Mouse (Mus musculus) intestine, embryonic 15.5 days (tissue): ENCODE measurements at regions not wholly inside any gene's neighbourhood (a gene's known extent, or its start where the extent isn't known, plus 50 kb on each side); places are given as distances from the start of the nearest gene placed in this dataset.

Experiments
- ATAC-seq: fragments of 200-750 bp; cut with Nextera tagmentation; 2 replicates; pipeline ENCODE4 v1.8.0; 2017; ENCODE audit warnings: moderate TSS enrichment, moderate library complexity
- H3K27ac ChIP-seq: fragments of 300-500 bp; sonication (generic); 2 replicates; pipeline ENCODE4 v1.5.1; 2015; ENCODE audit warnings: mild to moderate bottlenecking, inconsistent platforms
- H3K27me3 ChIP-seq: fragments of 300-500 bp; sonication (generic); replicated peaks from 2 replicates; pipeline ENCODE4 v1.6.1; 2015; ENCODE audit warnings: inconsistent platforms
- H3K36me3 ChIP-seq: fragments of 300-500 bp; sonication (generic); 2 replicates; pipeline ENCODE4 v1.6.1; 2015; ENCODE audit warnings: inconsistent platforms
- H3K4me1 ChIP-seq: fragments of 300-500 bp; sonication (generic); replicated peaks from 2 replicates; pipeline ENCODE4 v1.6.1; 2015; ENCODE audit warnings: inconsistent platforms
- H3K4me2 ChIP-seq: fragments of 300-500 bp; sonication (generic); replicated peaks from 2 replicates; pipeline ENCODE4 v1.6.1; 2015; ENCODE audit warnings: mild to moderate bottlenecking, inconsistent platforms
- H3K4me3 ChIP-seq: fragments of 300-500 bp; sonication (generic); replicated peaks from 2 replicates; pipeline ENCODE4 v1.5.1; 2015; ENCODE audit warnings: inconsistent platforms
- H3K9ac ChIP-seq: fragments of 300-500 bp; sonication (generic); 2 replicates; pipeline ENCODE4 v1.6.1; 2015; ENCODE audit warnings: inconsistent platforms
- H3K9me3 ChIP-seq: fragments of 300-500 bp; sonication (generic); 2 replicates; pipeline ENCODE4 v1.6.1; 2016; ENCODE audit warnings: inconsistent platforms
- WGBS: fragments of 180-500 bp; shearing (Covaris S2); methylation state at CpG from one replicate; pipeline ENCODE4 v1.1.7; 2015; 5-methylcytosine and 5-hydroxymethylcytosine counted together

DNA sequence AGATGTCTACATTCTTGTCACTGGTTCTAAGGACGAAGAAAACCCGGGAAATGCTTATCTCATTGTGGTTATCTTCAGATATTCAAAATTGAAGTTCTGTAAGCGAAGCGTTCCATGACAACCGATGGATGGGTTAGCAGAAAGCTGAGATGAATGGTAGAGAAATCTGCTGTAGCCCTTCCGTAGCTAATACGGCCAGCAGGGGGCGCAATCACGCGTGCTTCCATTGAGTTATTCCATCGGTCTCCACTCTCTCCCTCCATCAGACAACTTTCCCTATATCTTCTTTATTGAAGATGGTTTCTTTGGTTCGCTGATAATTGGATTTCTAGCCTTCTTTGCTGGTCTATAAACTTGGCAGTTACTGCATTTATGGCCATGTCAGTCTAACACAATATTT is 549.5 kb downstream of the Cbln4 start:
- no peaks in the 10 kb centered on the region for H3K9me3 ChIP-seq
- H3K27ac ChIP-seq = no peak overlapping the region
- 0 out of 2 replicates have a peak, but pooled peaks cover 5% of the 10 kb centered on the region for H3K4me1 ChIP-seq
- H3K4me2 ChIP-seq = no peak overlapping the region
- no peak overlapping the region for H3K4me3 ChIP-seq
- no peak for ATAC-seq
- H3K27me3 ChIP-seq = no peaks in the 10 kb centered on the region
- H3K36me3 ChIP-seq = no peaks in the 10 kb centered on the region
- WGBS = 38% methylated on average over 12 of the region's 12 CpGs
- no peak overlapping the region for H3K9ac ChIP-seq

DNA sequence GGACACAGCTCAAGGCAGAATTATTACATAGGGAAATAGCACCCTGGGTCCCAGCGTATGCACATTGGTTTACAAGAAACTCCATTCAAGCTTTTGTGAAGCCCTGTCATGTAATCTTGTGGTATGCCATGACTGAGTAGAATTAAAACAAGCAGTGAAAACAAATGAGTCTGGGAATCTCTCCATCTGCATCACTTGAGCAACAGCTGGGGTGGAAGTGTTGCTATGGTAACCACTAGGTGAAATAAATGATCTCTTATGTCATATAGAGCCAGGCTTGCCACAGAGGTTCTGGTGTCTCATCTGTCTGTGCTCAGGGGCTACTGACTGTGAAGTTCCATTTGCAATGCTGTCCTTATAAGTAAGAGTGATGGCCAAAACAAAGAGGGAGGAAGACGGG is 556.0 kb downstream of the Cbln4 start:
- Histone ChIP-seq H3K4me1 (no peaks in the 10 kb centered on the region), H3K9ac (no peak overlapping the region), H3K36me3 (no peaks in the 10 kb centered on the region), H3K27me3 (no peaks in the 10 kb centered on the region), H3K4me2 (no peak overlapping the region), H3K4me3 (no peak overlapping the region), H3K27ac (no peak overlapping the region), H3K9me3 (no peaks in the 10 kb centered on the region)
- WGBS = 53% methylated on average over 2 of the region's 2 CpGs
- no peak for ATAC-seq

DNA sequence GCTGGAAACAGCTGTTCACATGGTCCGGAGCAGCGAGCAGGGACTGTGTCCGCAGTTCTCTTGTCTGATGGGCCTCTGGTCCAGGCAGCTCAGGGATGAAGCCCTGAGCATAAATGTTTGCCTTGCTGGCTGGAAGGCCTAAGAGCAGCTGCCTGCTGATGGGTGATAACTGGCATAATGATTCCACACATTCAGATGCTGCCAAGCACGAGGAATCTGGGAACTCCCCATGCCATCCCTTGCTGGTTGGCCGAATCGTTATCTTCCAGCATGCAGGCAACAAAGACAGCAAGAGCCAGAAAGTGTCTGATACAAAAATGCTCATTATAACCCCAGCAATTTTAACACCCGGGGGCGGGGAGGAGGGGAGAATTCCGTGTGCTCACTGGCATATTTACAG is 590.0 kb downstream of the Cbln4 start:
- Histone ChIP-seq H3K4me3 (no peak overlapping the region), H3K27me3 (no peaks in the 10 kb centered on the region), H3K4me1 (no peaks in the 10 kb centered on the region), H3K9ac (no peak overlapping the region), H3K27ac (no peak overlapping the region), H3K9me3 (no peaks in the 10 kb centered on the region), H3K36me3 (no peaks in the 10 kb centered on the region), H3K4me2 (no peak overlapping the region)
- WGBS = 65% methylated on average over 9 of the region's 9 CpGs
- no peak for ATAC-seq

DNA sequence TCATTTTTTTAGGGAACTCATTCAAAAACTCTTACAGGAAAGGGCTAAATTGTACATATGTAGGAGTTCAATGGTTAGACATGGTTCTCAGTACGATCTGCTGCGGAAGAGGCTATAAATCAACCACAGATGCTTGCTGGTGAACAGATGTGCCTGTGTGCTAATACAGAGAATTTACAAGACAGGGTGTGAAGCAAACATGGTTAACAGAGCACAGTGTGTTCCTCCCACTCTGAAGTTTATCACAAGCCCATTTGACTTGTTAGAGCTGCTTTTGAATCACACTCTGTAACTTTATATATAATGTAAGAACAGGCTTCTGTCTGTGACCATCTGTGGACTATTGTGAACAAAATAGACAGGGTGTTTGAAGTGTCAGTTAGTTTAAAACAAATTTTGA is 637.2 kb downstream of the Cbln4 start:
- 47% methylated on average over 2 of the region's 2 CpGs for WGBS
- no peaks in the 10 kb centered on the region for H3K27me3 ChIP-seq
- H3K4me2 ChIP-seq = no peak overlapping the region
- ATAC-seq = no peak
- no peaks in the 10 kb centered on the region for H3K4me1 ChIP-seq
- no peaks in the 10 kb centered on the region for H3K36me3 ChIP-seq
- H3K27ac ChIP-seq = no peak overlapping the region
- H3K4me3 ChIP-seq = no peak overlapping the region
- no peak overlapping the region for H3K9ac ChIP-seq
- H3K9me3 ChIP-seq = no peaks in the 10 kb centered on the region

DNA sequence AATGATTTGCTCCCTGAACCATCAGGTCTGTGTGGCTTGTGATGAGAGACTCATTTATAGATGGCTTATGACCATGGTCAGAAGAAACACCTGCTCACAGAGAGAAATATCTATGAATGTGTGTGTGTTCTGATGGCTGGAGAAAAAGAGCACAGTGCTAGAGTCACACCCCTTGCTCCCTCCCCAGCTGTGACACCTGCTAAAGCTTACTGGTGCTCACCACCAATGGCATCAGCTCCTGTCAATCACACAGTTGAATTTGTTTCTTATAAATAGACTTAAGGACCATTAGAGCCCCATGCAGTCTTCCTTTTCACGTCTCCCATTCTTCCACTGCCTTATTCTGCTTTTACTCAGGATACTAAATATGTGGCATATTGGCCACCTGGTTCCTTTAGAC is 654.3 kb downstream of the Cbln4 start:
- 0 out of 2 replicates have a peak, but pooled peaks cover 2% of the 10 kb centered on the region for H3K9me3 ChIP-seq
- H3K4me3 ChIP-seq = no peak overlapping the region
- H3K4me1 ChIP-seq = no peaks in the 10 kb centered on the region
- 66% methylated on average over 1 of the region's 1 CpGs for WGBS
- H3K27me3 ChIP-seq = no peaks in the 10 kb centered on the region
- H3K4me2 ChIP-seq = no peak overlapping the region
- no peak overlapping the region for H3K9ac ChIP-seq
- no peak for ATAC-seq
- no peak overlapping the region for H3K27ac ChIP-seq
- no peaks in the 10 kb centered on the region for H3K36me3 ChIP-seq

DNA sequence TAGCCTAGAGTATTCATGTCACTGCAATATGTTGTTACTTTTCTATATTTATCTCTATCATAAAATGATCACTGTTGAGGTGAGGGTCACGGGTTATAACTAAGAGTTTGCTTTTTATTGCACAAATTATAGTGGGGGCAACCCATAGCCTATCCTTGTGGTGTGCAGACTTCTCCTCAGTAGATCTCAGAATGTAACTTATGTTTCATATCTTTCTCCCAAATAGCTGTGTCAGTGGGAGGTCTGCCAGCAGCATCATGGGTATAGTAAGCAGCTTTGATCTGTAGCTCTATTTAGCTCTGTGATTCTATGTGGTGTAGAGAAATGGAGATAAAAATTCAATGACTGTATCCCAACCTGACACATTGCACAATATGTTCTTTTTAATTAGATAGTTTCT is 641.9 kb downstream of the Dok5 start:
- H3K36me3 ChIP-seq = no peaks in the 10 kb centered on the region
- 73% methylated on average over 1 of the region's 1 CpGs for WGBS
- no peak for ATAC-seq
- no peaks in the 10 kb centered on the region for H3K4me1 ChIP-seq
- no peaks in the 10 kb centered on the region for H3K9me3 ChIP-seq
- no peaks in the 10 kb centered on the region for H3K27me3 ChIP-seq
- no peak overlapping the region for H3K4me3 ChIP-seq
- H3K27ac ChIP-seq = no peak overlapping the region
- H3K9ac ChIP-seq = no peak overlapping the region
- H3K4me2 ChIP-seq = no peak overlapping the region

DNA sequence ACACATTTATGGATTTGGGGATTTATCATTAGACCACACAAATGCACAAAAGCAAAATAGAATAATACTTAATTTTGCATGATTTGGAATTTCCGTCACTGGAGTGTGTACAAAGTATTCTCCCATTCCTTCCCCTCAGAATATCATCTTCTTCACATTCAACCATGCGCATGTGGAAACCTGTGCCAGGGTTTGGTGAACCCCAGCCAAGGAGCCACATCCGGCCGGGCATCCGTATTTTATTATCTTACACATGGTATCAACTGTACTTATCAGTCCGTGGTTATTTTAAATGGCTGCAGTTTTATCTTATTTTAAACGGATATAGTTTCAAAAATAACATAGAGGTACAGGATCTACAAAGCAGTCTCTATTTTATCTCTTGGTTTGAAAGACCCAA is 641.4 kb downstream of the Dok5 start:
- WGBS = 79% methylated on average over 7 of the region's 7 CpGs

DNA sequence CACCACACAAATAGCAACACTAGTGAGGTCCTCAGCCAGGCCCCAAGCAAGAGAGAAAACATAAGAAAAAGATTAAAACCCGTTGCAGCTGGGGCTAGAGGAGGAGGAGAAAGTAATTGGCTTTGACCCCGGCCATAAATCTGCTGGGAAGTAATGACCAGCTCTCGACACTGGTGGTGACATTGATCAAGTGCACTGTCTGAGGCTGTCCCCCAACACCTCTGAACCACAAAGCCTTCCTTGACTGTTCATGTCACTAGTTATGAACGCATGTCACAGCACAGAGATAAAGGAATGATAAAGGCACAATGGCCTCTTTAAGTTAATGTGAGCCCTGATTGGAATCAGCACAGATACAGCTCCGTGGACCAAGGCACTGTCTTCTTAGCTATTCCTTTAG is 640.1 kb downstream of the Dok5 start:
- Histone ChIP-seq H3K4me1 (no peaks in the 10 kb centered on the region), H3K27me3 (no peaks in the 10 kb centered on the region), H3K4me2 (no peak overlapping the region), H3K9ac (no peak overlapping the region), H3K9me3 (no peaks in the 10 kb centered on the region), H3K27ac (no peak overlapping the region), H3K4me3 (no peak overlapping the region), H3K36me3 (no peaks in the 10 kb centered on the region)
- 32% methylated on average over 5 of the region's 5 CpGs for WGBS
- no peak for ATAC-seq

More for the DNA sequence above, 641.4 kb downstream of the Dok5 start:
- no peak for ATAC-seq
- H3K9ac ChIP-seq = no peak overlapping the region
- H3K27ac ChIP-seq = no peak overlapping the region
- H3K27me3 ChIP-seq = no peaks in the 10 kb centered on the region
- no peaks in the 10 kb centered on the region for H3K4me1 ChIP-seq
- H3K9me3 ChIP-seq = no peaks in the 10 kb centered on the region
- H3K36me3 ChIP-seq = no peaks in the 10 kb centered on the region
- no peak overlapping the region for H3K4me2 ChIP-seq
- H3K4me3 ChIP-seq = no peak overlapping the region

DNA sequence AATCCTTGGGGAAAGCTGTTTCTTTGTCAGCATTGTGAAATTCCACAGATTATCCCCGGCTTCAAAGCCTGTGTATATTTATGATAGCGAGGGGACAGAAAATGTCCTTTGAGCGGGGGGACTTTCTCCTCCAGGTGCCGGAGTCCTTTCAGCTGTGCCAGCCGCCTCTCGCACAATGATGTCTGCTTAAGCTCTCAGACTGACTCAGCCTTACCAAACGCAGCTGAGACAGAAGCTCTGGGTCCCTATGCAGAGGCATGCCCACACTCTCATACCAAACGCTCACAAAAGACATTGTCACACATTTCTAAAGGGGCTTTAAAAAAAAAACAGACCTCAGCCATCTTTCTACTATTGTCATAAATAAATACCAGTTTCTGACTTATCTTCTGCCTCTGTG is 633.9 kb downstream of the Dok5 start:
- H3K9ac ChIP-seq = no peak overlapping the region
- WGBS = 18% methylated on average over 8 of the region's 8 CpGs
- H3K4me3 ChIP-seq = no peak overlapping the region
- no peak for ATAC-seq
- H3K4me1 ChIP-seq = no peaks in the 10 kb centered on the region
- no peak overlapping the region for H3K27ac ChIP-seq
- peak overlapping the region; percentile 33; the same call in 1 of the 2 replicates for H3K4me2 ChIP-seq
- no peaks in the 10 kb centered on the region for H3K9me3 ChIP-seq
- H3K36me3 ChIP-seq = no peaks in the 10 kb centered on the region
- H3K27me3 ChIP-seq = no peaks in the 10 kb centered on the region

DNA sequence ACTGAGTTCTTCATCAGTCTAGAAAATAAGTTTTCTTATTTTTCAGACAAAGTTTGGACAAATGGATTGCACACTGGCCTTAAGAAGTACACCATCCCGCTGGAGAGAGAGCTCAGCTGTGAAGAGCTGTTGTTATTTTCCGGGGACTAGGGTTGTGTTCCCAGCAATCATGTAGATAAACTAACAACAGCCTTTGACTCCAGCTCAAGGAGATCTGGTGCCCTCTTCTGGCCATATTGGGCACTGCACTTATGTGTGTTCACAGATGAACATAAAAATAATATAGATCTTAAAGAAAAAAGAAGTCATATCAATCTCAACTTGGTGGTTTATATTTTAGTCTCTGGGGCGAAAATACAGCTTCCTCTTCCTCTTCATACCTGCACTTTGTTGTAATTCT is 633.0 kb downstream of the Dok5 start:
- Histone ChIP-seq H3K9me3 (no peaks in the 10 kb centered on the region), H3K9ac (no peak overlapping the region), H3K4me1 (no peaks in the 10 kb centered on the region), H3K36me3 (no peaks in the 10 kb centered on the region), H3K27ac (no peak overlapping the region), H3K27me3 (no peaks in the 10 kb centered on the region), H3K4me3 (no peak overlapping the region), H3K4me2 (no peak overlapping the region)
- WGBS = 87% methylated on average over 3 of the region's 3 CpGs
- ATAC-seq = no peak

DNA sequence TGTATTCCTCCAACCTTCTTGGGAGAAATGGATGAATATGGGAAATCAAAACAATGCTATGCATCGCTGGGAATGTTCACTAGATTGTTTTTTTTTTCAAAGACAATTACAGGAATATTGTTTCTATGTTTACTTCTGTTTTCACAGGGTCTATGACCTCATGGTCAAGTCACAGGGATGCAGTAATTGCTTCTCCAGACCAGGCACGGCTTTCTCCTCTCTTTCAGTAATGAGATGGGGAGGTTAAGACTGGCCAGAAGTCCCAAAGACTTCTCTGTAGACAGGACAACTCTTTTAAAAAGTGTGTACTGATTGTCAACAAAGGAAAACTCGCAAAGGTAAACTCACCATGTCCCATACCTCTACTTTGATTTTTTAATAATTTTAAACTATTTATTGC is 631.8 kb downstream of the Dok5 start:
- no peaks in the 10 kb centered on the region for H3K36me3 ChIP-seq
- no peaks in the 10 kb centered on the region for H3K27me3 ChIP-seq
- ATAC-seq = no peak
- H3K27ac ChIP-seq = no peak overlapping the region
- WGBS = 81% methylated on average over 3 of the region's 3 CpGs
- no peak overlapping the region for H3K9ac ChIP-seq
- no peak overlapping the region for H3K4me2 ChIP-seq
- no peak overlapping the region for H3K4me3 ChIP-seq
- H3K4me1 ChIP-seq = no peaks in the 10 kb centered on the region
- no peaks in the 10 kb centered on the region for H3K9me3 ChIP-seq

DNA sequence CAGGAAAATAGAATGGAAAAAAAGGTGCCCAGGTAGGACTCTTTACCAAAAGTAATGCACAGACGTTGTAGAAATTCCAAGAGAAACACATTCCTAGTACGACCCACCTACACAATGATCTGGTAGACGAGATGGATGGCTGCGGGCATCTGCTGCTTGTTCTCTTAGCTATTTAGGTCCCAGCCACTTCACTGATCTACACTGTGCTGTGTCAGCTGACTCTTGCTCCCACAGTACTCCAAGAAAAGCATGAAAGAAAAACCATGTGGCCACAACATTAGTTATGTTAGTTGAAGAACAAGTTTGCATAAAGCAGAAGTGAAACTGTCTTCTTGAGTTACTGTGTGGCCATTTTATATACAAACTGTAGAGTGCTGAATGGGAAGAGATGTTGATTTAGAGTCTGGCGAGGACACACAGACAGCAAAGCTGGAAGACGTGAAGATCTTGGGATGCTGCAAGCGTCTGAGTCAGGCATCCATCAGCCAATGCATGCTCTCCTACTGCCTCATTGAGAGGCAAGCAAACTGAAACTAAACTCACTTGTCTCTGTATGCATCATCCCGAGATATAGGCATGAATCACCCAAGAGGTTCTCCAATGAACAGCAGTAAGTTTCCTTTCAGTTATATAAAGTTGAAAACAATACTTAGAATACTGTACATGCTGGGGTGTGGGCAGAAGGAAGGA is 626.6 kb downstream of the Dok5 start:
- ATAC-seq = no peak
- 47% methylated on average over 8 of the region's 8 CpGs for WGBS
- Histone ChIP-seq H3K9me3 (no peaks in the 10 kb centered on the region), H3K4me2 (0 out of 2 replicates have a peak overlapping the region, but pooled peaks have one; percentile 14), H3K27ac (no peak overlapping the region), H3K4me1 (no peaks in the 10 kb centered on the region), H3K27me3 (no peaks in the 10 kb centered on the region), H3K9ac (no peak overlapping the region), H3K36me3 (no peaks in the 10 kb centered on the region), H3K4me3 (no peak overlapping the region)

DNA sequence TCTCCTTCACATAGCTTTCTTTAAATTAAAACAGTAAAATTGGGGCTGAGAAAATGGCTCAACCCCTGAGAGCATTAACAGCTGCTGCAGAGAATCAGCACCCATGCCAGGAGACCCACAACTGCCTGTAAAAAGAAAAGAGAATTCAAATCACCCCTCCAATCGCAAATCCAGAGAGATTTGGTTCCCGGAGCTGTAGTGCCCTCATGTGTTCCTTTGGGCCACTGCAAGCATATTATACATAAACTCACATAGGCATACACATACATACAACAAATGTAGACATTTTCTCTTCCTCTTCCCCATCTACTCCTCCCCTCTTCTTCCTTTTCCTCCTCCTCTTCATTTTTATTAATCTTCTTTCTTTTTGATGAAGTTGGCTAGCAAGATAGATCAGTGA is 616.5 kb downstream of the Dok5 start:
- Histone ChIP-seq H3K9me3 (no peaks in the 10 kb centered on the region), H3K27me3 (no peaks in the 10 kb centered on the region), H3K36me3 (no peaks in the 10 kb centered on the region), H3K27ac (no peak overlapping the region), H3K4me1 (no peaks in the 10 kb centered on the region), H3K9ac (no peak overlapping the region), H3K4me2 (no peak overlapping the region), H3K4me3 (no peak overlapping the region)
- WGBS = 89% methylated on average over 2 of the region's 2 CpGs
- no peak for ATAC-seq
